Mouse (Mus musculus) MEL (cell line): ENCODE results near the gene Mybpc2. TPM values are rescaled to one million over a fixed set of nuclear protein-coding genes. Genes with fewer than 3 reads are reported as not detected.
A peak's percentile ranks its signal among the peaks of the same experiment; 100 is the strongest.

Experiments used
- DNase-seq: peaks from one replicate; pipeline ENCODE4 v3.0.0; 2011; ENCODE audit warnings: low read depth, low spot score
- H3K27ac ChIP-seq: 2 replicates; pipeline ENCODE4 v1.5.1; 2012; ENCODE audit warnings: low read depth, mild to moderate bottlenecking, control low read depth, low read length, moderate library complexity; ENCODE audit not compliant: control insufficient read depth
- H3K27me3 ChIP-seq, 2 experiments: fragments of 150-350 bp in 1 of 2; sonication (generic) in 1 of 2; 2 replicates each; pipeline ENCODE4 v1.6.1; 2012; ENCODE audit warnings: low read length in 2 of 2, mild to moderate bottlenecking in 2 of 2, improper control_type of control experiment in 1 of 2, moderate library complexity in 1 of 2; ENCODE audit not compliant: insufficient read depth in 2 of 2, control insufficient read depth in 1 of 2
- H3K36me3 ChIP-seq, 2 experiments: 2 replicates each; pipeline ENCODE4 v1.6.1; 2012 to 2014; ENCODE audit warnings: low read length in 2 of 2, improper control_type of control experiment in 1 of 2, inconsistent platforms in 1 of 2, mild to moderate bottlenecking in 1 of 2; ENCODE audit not compliant: insufficient read depth in 2 of 2, control insufficient read depth in 1 of 2
- H3K4me1 ChIP-seq, 2 experiments: fragments of 150-350 bp in 1 of 2; sonication (generic) in 1 of 2; 2 replicates each; pipeline ENCODE4 v1.6.1; 2012; ENCODE audit warnings: low read length in 2 of 2, improper control_type of control experiment in 1 of 2, mild to moderate bottlenecking in 1 of 2; ENCODE audit not compliant: insufficient read depth in 2 of 2, control insufficient read depth in 1 of 2
- H3K4me3 ChIP-seq, 2 experiments: fragments of 150-350 bp in 1 of 2; sonication (generic) in 1 of 2; 2 replicates each; pipeline ENCODE4 v1.5.1; 2012; ENCODE audit warnings: low read depth in 2 of 2, low read length in 2 of 2, mild to moderate bottlenecking in 2 of 2, moderate library complexity in 2 of 2, control low read depth in 1 of 2, improper control_type of control experiment in 1 of 2; ENCODE audit not compliant: control insufficient read depth in 1 of 2, insufficient read depth in 1 of 2
- H3K79me2 ChIP-seq: 2 replicates; pipeline ENCODE4 v1.6.1; 2012; ENCODE audit warnings: mild to moderate bottlenecking, low read length, moderate library complexity; ENCODE audit not compliant: control insufficient read depth, poor library complexity, insufficient read depth
- H3K9ac ChIP-seq: 2 replicates; pipeline ENCODE4 v1.6.1; 2012; ENCODE audit warnings: low read depth, mild to moderate bottlenecking, control low read depth, low read length, moderate library complexity; ENCODE audit not compliant: control insufficient read depth, poor library complexity, severe bottlenecking
- H3K9me3 ChIP-seq: fragments of 150-350 bp; sonication (generic); replicated peaks from 2 replicates; pipeline ENCODE4 v1.6.1; 2012; ENCODE audit warnings: mild to moderate bottlenecking, low read length, improper control_type of control experiment, moderate library complexity; ENCODE audit not compliant: insufficient read depth
- BHLHE40 ChIP-seq: IDR thresholded peaks from 2 replicates; pipeline ENCODE4 v1.6.1; 2012; ENCODE audit warnings: low read depth, mild to moderate bottlenecking, inconsistent platforms, low read length, improper control_type of control experiment, borderline replicate concordance
- CTCF ChIP-seq, 3 experiments: IDR thresholded peaks in 2 of 3; conservative IDR thresholded peaks in 1 of 3; 2 replicates each; pipeline ENCODE4 v1.5.1; 2011 to 2012; ENCODE audit warnings: low read length in 3 of 3, low read depth in 2 of 3, mild to moderate bottlenecking in 2 of 3, improper control_type of control experiment in 1 of 3, inconsistent platforms in 1 of 3, mixed read lengths in 1 of 3, moderate library complexity in 1 of 3; ENCODE audit not compliant: control insufficient read depth in 1 of 3, insufficient read depth in 1 of 3, poor library complexity in 1 of 3, severe bottlenecking in 1 of 3
- EP300 ChIP-seq, 2 experiments: IDR thresholded peaks; 2 replicates each; pipeline ENCODE4 v1.6.1; 2011; ENCODE audit warnings: improper control_type of control experiment in 2 of 2, low read length in 2 of 2, low read depth in 1 of 2, mild to moderate bottlenecking in 1 of 2
- ETS1 ChIP-seq: IDR thresholded peaks from 2 replicates; pipeline ENCODE4 v1.6.1; 2012; ENCODE audit warnings: low read depth, mild to moderate bottlenecking, inconsistent platforms, low read length, improper control_type of control experiment, moderate library complexity
- GABPA ChIP-seq: IDR thresholded peaks from 2 replicates; pipeline ENCODE4 v1.6.1; 2012; ENCODE audit warnings: low read depth, mild to moderate bottlenecking, inconsistent platforms, low read length, improper control_type of control experiment, moderate library complexity
- MAFK ChIP-seq: IDR thresholded peaks from 2 replicates; pipeline ENCODE4 v1.6.1; 2011; ENCODE audit warnings: low read depth, mild to moderate bottlenecking, low read length, improper control_type of control experiment, borderline replicate concordance
- MAX ChIP-seq: IDR thresholded peaks from 2 replicates; pipeline ENCODE4 v1.6.1; 2011; ENCODE audit warnings: low read length, improper control_type of control experiment
- MEF2A ChIP-seq: IDR thresholded peaks from 2 replicates; pipeline ENCODE4 v1.6.1; 2014; ENCODE audit warnings: low read depth, mild to moderate bottlenecking, inconsistent platforms, low read length, improper control_type of control experiment; ENCODE audit not compliant: poor library complexity, insufficient replicate concordance, severe bottlenecking; ENCODE audit errors: extremely low read depth
- MXI1 ChIP-seq: IDR thresholded peaks from 2 replicates; pipeline ENCODE4 v1.6.1; 2011; ENCODE audit warnings: mild to moderate bottlenecking, low read depth, low read length, improper control_type of control experiment
- MYB ChIP-seq: IDR thresholded peaks from 2 replicates; pipeline ENCODE4 v1.6.1; 2011; ENCODE audit warnings: mild to moderate bottlenecking, low read depth, low read length, improper control_type of control experiment
- NELFE ChIP-seq: IDR thresholded peaks from 2 replicates; pipeline ENCODE4 v1.6.1; 2011; ENCODE audit warnings: low read depth, low read length, improper control_type of control experiment
- NRF1 ChIP-seq: IDR thresholded peaks from 2 replicates; pipeline ENCODE4 v1.6.1; 2014; ENCODE audit warnings: low read depth, mild to moderate bottlenecking, inconsistent platforms, low read length, improper control_type of control experiment, moderate library complexity; ENCODE audit not compliant: poor library complexity, insufficient read depth, severe bottlenecking
- POLR2A ChIP-seq, 2 experiments: IDR thresholded peaks; 2 replicates each; pipeline ENCODE4 v1.6.1; 2011 to 2012; ENCODE audit warnings: low read length in 2 of 2, mild to moderate bottlenecking in 2 of 2, control low read depth in 1 of 2, improper control_type of control experiment in 1 of 2, low read depth in 1 of 2, moderate library complexity in 1 of 2; ENCODE audit not compliant: control insufficient read depth in 1 of 2, insufficient read depth in 1 of 2, poor library complexity in 1 of 2
- POLR2AphosphoS2 ChIP-seq: IDR thresholded peaks from 2 replicates; pipeline ENCODE4 v1.6.1; 2011; ENCODE audit warnings: low read length, improper control_type of control experiment
- POLR2AphosphoS5 ChIP-seq: IDR thresholded peaks from 2 replicates; pipeline ENCODE4 v1.6.1; 2012; ENCODE audit warnings: low read depth, borderline replicate concordance, mild to moderate bottlenecking, inconsistent platforms, low read length, moderate library complexity, mixed read lengths
- RAD21 ChIP-seq: IDR thresholded peaks from 2 replicates; pipeline ENCODE4 v1.6.1; 2011; ENCODE audit warnings: mild to moderate bottlenecking, low read depth, low read length, improper control_type of control experiment
- SIN3A ChIP-seq: IDR thresholded peaks from 2 replicates; pipeline ENCODE4 v1.6.1; 2012; ENCODE audit warnings: low read length, improper control_type of control experiment, inconsistent platforms
- SMC3 ChIP-seq: IDR thresholded peaks from 2 replicates; pipeline ENCODE4 v1.6.1; 2011; ENCODE audit warnings: low read depth, low read length, improper control_type of control experiment
- TAL1 ChIP-seq: IDR thresholded peaks from 2 replicates; pipeline ENCODE4 v1.6.1; 2012; ENCODE audit warnings: mild to moderate bottlenecking, inconsistent platforms, low read length, moderate library complexity, mixed read lengths
- TCF12 ChIP-seq: IDR thresholded peaks from 2 replicates; pipeline ENCODE4 v1.6.1; 2014; ENCODE audit warnings: low read depth, mild to moderate bottlenecking, inconsistent platforms, low read length, improper control_type of control experiment, moderate library complexity
- USF1 ChIP-seq: IDR thresholded peaks from 2 replicates; pipeline ENCODE4 v1.6.1; 2014; ENCODE audit warnings: low read depth, mild to moderate bottlenecking, inconsistent platforms, low read length, improper control_type of control experiment, moderate library complexity
- ZC3H11A ChIP-seq: IDR thresholded peaks from 2 replicates; pipeline ENCODE4 v1.6.1; 2012; ENCODE audit warnings: low read depth, mild to moderate bottlenecking, inconsistent platforms, low read length, improper control_type of control experiment
- polyA plus RNA-seq, 2 experiments: library from polyadenylated mRNA; stranded (reverse) in 1 of 2; unstranded in 1 of 2; fragments of >175 nt in 1 of 2; fragments of >200 nt in 1 of 2; gene quantifications; 2 replicates each; pipeline versions ENCODE4 v1.2.1 to v1.2.4; 2012; ENCODE audit warnings: low replicate concordance in 2 of 2, low read depth in 1 of 2; ENCODE audit not compliant: insufficient read length in 2 of 2, insufficient read depth in 1 of 2, missing spikeins in 1 of 2
- total RNA-seq: library from RNA; depleted of rRNA; stranded (reverse); fragments of 300-350 nt; gene quantifications from 2 replicates; pipeline ENCODE4 v1.2.3, GENCODE M21; 2012

Mybpc2 gene
- total and polyA plus RNA-seq, 3 experiments: not detected

DNA sequence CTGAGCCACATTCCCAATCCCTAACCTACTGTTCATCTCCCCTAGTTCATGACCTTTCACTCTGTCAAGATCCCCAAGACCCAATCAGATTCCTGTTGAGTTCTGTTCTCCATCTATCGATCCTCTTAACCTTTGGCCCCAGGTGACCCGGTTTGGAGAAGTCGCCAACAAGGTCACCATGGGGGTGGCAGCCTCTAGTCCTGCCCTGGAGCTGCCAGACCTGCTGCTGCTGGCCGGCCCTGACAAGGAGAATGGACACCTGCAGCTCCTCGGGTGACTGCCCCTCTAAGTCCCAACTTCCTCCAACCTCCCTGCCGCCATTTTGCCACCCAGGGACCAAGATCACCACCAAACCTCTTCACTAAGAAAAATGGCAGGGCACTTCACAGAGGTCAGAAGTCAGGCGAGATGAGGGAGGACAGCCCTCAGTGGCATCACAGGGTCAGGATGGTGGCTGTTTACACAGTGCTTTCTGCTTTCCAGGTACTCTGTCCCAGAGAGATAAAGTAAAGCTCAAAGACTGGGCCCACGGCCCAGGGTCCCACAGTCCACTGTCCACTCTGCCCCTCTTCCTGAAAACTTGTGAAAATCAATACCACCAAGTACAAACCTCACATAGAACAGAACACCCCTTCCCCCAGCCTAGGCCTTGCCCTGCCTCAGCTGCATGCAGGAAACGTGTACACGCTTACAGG is 26.9 kb downstream of the Mybpc2 start:
- TF ChIP-seq TAL1 (no peak), ZC3H11A (no peak), MAX (no peak)
- no peak overlapping the region for H3K9ac ChIP-seq
- H3K9me3 ChIP-seq: no peaks in the 10 kb centered on the region
- peaks cover 0 to 4% of the 10 kb centered on the region in 2 experiments; a peak in 3 of 4 replicates for H3K36me3 ChIP-seq
- no peak overlapping the region for H3K27ac ChIP-seq
- peaks cover 0 to 12% of the 10 kb centered on the region in 2 experiments; a peak in 2 of 4 replicates for H3K4me1 ChIP-seq
- H3K4me3 ChIP-seq: peak overlapping the region in 1 of 2 experiments; percentile 45; a peak in 1 of 4 replicates
- no peak for DNase-seq
- H3K79me2 ChIP-seq: peaks cover 15% of the 10 kb centered on the region
- H3K27me3 ChIP-seq: no peaks in the 10 kb centered on the region

DNA sequence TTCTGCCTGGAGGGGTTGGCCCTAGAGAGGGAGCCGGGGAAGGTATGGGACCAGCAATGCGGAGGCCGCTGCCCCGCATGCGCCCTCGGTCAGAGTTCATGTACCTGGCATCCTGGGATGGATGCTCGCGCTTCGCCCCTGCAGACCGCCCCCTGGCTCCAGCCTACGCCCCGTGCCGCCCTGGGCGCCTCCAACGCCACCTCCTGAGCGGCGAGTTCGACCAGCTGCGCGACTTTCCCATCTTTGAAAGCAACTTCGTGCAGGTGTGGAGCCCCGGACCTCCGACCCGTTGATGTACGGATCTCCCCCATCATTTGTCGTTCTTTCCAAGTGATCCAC is 27.7 kb downstream of the Mybpc2 start:
- no peak for DNase-seq
- H3K9me3 ChIP-seq: no peaks in the 10 kb centered on the region
- peaks cover 0 to 4% of the 10 kb centered on the region in 2 experiments; a peak in 3 of 4 replicates for H3K36me3 ChIP-seq
- peak overlapping the region; percentile 30; the same call in 1 of the 2 replicates for H3K27ac ChIP-seq
- no peak for TF ChIP-seq MAFK
- peak in 1 of 2 experiments; percentile 8; a peak in 1 of 4 replicates for TF ChIP-seq POLR2A (IDR thresholded peaks at IDR 0.05; ENCODE audit: control insufficient read depth in 1 of 2, insufficient read depth in 1 of 2, low read depth in 1 of 2, low read length in 2 of 2, poor library complexity in 1 of 2)
- TF ChIP-seq CTCF (IDR thresholded peaks at IDR 0.05 in 2 of 3, conservative IDR thresholded peaks at IDR 0.05 in 1 of 3; ENCODE audit: control insufficient read depth in 1 of 3, insufficient read depth in 1 of 3, low read depth in 2 of 3, low read length in 3 of 3, poor library complexity in 1 of 3, severe bottlenecking in 1 of 3): 0 out of 6 replicates have a peak, but pooled peaks of 1 of the 3 experiments have one; percentile 3
- H3K4me1 ChIP-seq: peaks cover 0 to 12% of the 10 kb centered on the region in 2 experiments; a peak in 2 of 4 replicates
- H3K79me2 ChIP-seq: peaks cover 15% of the 10 kb centered on the region
- no peaks in the 10 kb centered on the region for H3K27me3 ChIP-seq
- H3K9ac ChIP-seq: peak overlapping the region; percentile 59
- peak overlapping the region; percentile 45 to 72 for H3K4me3 ChIP-seq

DNA sequence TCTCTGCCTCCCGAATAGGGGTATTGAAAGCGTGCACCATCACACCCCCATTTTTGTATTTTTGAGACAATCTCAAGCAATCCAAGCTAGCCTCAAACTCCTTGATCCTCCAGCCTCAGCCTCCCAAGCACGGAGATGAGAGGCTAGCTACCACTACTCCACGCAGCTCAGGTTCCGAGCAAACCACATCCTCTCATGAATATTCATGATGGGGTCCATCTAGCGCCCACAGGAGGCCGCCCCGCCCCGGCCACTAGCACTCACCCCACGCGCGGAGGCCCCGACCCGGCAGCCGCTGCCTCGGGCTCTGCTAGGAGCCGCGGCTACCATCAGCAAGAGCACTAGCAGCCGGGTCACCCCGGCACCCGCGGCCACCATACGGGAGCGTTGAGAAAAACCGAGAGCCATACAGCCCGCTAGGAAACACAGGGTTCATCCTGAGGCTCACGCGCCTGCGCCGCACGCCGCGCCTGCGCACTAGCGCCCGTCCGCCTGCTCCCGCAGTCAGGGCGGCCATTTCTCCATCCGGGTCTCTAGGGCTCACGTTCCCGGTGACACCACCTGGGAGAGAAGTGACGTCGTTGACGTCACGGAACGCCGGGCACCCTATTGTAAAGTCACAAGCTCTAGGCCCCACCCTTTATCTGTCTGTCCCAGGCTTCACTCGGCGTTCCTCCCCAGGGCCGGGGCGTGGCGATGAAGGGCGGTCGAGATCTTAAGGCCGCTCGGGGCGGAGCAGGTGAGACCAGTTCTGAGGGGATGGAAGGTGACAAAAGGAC is 28.3 kb downstream of the Mybpc2 start, which contains the start of the genes Emc10 and Fam71e1:
Gene Emc10 (minus strand): TSS at position 538 of the 779 bp plus-strand sequence.
Gene Fam71e1 (plus strand): TSS at position 590 of the 779 bp plus-strand sequence.
- Histone ChIP-seq H3K36me3 (peaks cover 0 to 4% of the 10 kb centered on the region in 2 experiments; a peak in 3 of 4 replicates), H3K4me1 (peaks cover 0 to 12% of the 10 kb centered on the region in 2 experiments; a peak in 2 of 4 replicates), H3K27ac (peak within 1 kb of the TSS; percentile 76), H3K27me3 (no peaks in the 10 kb centered on the region), H3K79me2 (peaks cover 15% of the 10 kb centered on the region), H3K9me3 (no peaks in the 10 kb centered on the region), H3K4me3 (peak within 1 kb of the TSS; percentile 86 to 87), H3K9ac (peak within 1 kb of the TSS; percentile 95)
- DNase-seq: peak; percentile 99
- TF ChIP-seq RAD21 (no peak), USF1 (peak; percentile 72), POLR2AphosphoS5 (no peak), ETS1 (peak; percentile 83), TAL1 (0 out of 2 replicates have a peak, but pooled peaks have one; percentile 26), SIN3A (peak; percentile 77), MXI1 (peak; percentile 76), SMC3 (no peak), NELFE (peak; percentile 89), BHLHE40 (peak; percentile 94), GABPA (peak; percentile 51; the same call in 1 of the 2 replicates), MYB (no peak), MEF2A (no peak), POLR2AphosphoS2 (peak; percentile 84), NRF1 (peak; percentile 98), TCF12 (0 out of 2 replicates have a peak, but pooled peaks have one; percentile 9), EP300 (IDR thresholded peaks at IDR 0.05; ENCODE audit: low read depth in 1 of 2, low read length in 2 of 2) (peak in 1 of 2 experiments; percentile 22; a peak in 1 of 4 replicates)
